Mouse (Mus musculus): ENCODE results near the gene Dus4l.
"Not testable (repeated sequence)": the region's sequence is repeated elsewhere in the genome, so short reads cannot be mapped to it uniquely, and the experiment has no call there.

DNA sequence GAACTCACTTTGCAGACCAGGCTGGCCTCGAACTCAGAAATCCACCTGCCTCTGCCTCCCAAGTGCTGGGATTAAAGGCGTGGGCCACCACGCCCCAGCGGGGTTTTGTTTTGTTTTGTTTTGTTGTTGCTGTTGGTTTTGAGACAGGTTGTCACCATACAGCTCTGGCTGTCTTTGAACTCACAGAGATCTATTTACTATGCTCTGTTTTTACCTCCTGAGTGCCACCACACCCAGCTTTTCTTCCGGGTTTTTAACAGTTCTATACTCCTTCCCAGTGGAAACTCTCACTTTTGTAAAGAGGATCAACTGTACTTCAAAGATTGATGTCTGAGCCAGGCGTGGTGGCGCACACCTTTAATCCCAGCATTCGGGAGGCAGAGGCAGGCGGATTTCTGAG lies 26.2 kb downstream of the Dus4l start:
- not testable (repeated sequence) for TF ChIP-seq CTCF (IDR thresholded peaks at IDR 0.05; ENCODE audit: low read depth); EP300 (optimal IDR thresholded peaks at IDR 0.05)
